Mouse (Mus musculus) limb, embryonic 11.5 days (tissue): ENCODE data around the gene Slc35d2. TPM values are rescaled to one million over a fixed set of nuclear protein-coding genes. Genes with fewer than 3 reads are reported as not detected.

ENCODE experiments used
- ATAC-seq: fragments of 200-750 bp; cut with Nextera tagmentation; 2 replicates; pipeline ENCODE4 v1.8.0; 2017; ENCODE audit warnings: low read depth; ENCODE audit not compliant: insufficient number of reproducible peaks, low FRiP score, low TSS enrichment
- DNase-seq: peaks from one replicate; pipeline ENCODE4 v3.0.0-alpha.2; 2015; ENCODE audit warnings: low spot score
- H3K27ac ChIP-seq: fragments of 300-500 bp; sonication (generic); replicated peaks from 2 replicates; pipeline ENCODE4 v1.5.1; 2014; ENCODE audit warnings: low read depth, mild to moderate bottlenecking, low read length
- H3K27me3 ChIP-seq: fragments of 300-500 bp; sonication (generic); 2 replicates; pipeline ENCODE4 v1.6.1; 2014; ENCODE audit warnings: mild to moderate bottlenecking, low read length, mixed read lengths; ENCODE audit not compliant: control insufficient read depth, insufficient read depth
- H3K36me3 ChIP-seq: fragments of 300-500 bp; sonication (generic); 2 replicates; pipeline ENCODE4 v1.6.1; 2014; ENCODE audit warnings: mild to moderate bottlenecking, low read length, moderate library complexity, mixed read lengths; ENCODE audit not compliant: control insufficient read depth, insufficient read depth
- H3K4me1 ChIP-seq: fragments of 300-500 bp; sonication (generic); 2 replicates; pipeline ENCODE4 v1.6.1; 2014; ENCODE audit warnings: low read length, mixed read lengths; ENCODE audit not compliant: control insufficient read depth, insufficient read depth
- H3K4me2 ChIP-seq: fragments of 300-500 bp; sonication (generic); 2 replicates; pipeline ENCODE4 v1.6.1; 2014; ENCODE audit warnings: low read depth, mild to moderate bottlenecking, moderate library complexity; ENCODE audit not compliant: severe bottlenecking
- H3K4me3 ChIP-seq: fragments of 300-500 bp; sonication (generic); 2 replicates; pipeline ENCODE4 v1.5.1; 2014; ENCODE audit warnings: low read depth, low read length
- H3K9ac ChIP-seq: fragments of 300-500 bp; sonication (generic); 2 replicates; pipeline ENCODE4 v1.6.1; 2014; ENCODE audit warnings: mild to moderate bottlenecking, low read length
- H3K9me3 ChIP-seq: fragments of 300-500 bp; sonication (generic); 2 replicates; pipeline ENCODE4 v1.6.1; 2016; ENCODE audit warnings: low read length; ENCODE audit not compliant: control insufficient read depth
- WGBS: fragments of 180-500 bp; shearing (Covaris S2); extraction: QIAGEN DNeasy Blood & Tissue Kit; methylation state at CpG from one replicate; pipeline ENCODE4 v1.1.7; 2014; 5-methylcytosine and 5-hydroxymethylcytosine counted together
- polyA plus RNA-seq: library from polyadenylated mRNA; unstranded; fragments of >200 nt; fragmentation: Nextera tagmentation; extraction: Ambion mirVana; gene quantifications from 2 replicates; pipeline ENCODE4 v1.2.1, GENCODE M21; 2014

Slc35d2 gene
- polyA plus RNA-seq, 1 experiment from 2014 or later: 4.5 TPM

GRCm38 (mm10) chr13:64126316-64126715 lies 2.9 kb downstream of the Slc35d2 start:
- Histone ChIP-seq H3K4me1 (no peaks in the 10 kb centered on the region), H3K4me2 (no peak overlapping the region), H3K9ac (no peak overlapping the region), H3K9me3 (no peaks in the 10 kb centered on the region), H3K27me3 (no peaks in the 10 kb centered on the region), H3K4me3 (no peak overlapping the region), H3K36me3 (no peaks in the 10 kb centered on the region), H3K27ac (no peak overlapping the region)
- ATAC-seq (no peak), DNase-seq (no peak)
- WGBS: 73% methylated on average over 4 of the region's 4 CpGs

- DNase-seq: no peak
- no peaks in the 10 kb centered on the region for H3K4me1 ChIP-seq
- no peaks in the 10 kb centered on the region for H3K9me3 ChIP-seq
- H3K27me3 ChIP-seq: no peaks in the 10 kb centered on the region
- H3K9ac ChIP-seq: no peak overlapping the region
- ATAC-seq: no peak
- no peak overlapping the region for H3K4me2 ChIP-seq
- WGBS: 96% methylated on average over 6 of the region's 6 CpGs
- H3K4me3 ChIP-seq: no peak overlapping the region
- no peaks in the 10 kb centered on the region for H3K36me3 ChIP-seq
- no peak overlapping the region for H3K27ac ChIP-seq
These were observed 4.3 kb downstream of the Slc35d2 start for GRCm38 (mm10) chr13:64124886-64125285.

DNA sequence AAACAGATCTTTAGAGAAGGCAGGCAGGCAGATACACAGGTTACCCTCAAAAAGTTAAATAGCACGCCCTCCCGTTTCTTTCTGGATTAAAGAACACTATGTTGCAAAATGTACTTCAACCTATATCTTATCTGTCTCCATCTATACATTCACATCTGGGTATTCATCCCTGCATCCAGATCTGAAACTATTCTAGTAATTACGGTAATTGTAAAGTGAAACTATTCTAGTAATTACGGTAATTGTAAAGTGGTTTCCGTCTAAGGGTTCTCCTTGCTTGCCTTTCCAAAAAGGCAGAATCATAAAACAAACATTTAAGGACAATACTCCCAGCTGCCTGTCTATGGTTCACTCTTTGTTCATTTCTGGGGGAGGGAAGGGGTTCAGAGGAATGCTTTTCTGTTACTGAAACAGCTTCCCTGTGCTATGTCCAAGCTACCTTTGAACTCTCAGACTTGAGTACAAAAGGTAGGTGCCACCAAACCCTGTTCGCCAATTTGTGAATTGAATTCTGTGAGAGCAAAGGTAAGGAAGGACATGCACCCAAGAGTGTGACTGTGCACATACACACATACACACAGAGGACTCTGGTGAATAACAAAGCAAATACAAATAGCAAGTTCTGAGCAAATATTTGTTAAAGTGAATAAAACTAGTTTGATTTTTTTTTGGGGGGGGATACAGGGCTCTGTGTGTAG lies 5.5 kb downstream of the Slc35d2 start:
- Histone ChIP-seq H3K4me3 (no peak overlapping the region), H3K9ac (no peak overlapping the region), H3K4me1 (no peaks in the 10 kb centered on the region), H3K9me3 (no peaks in the 10 kb centered on the region), H3K4me2 (no peak overlapping the region), H3K27me3 (no peaks in the 10 kb centered on the region), H3K27ac (no peak overlapping the region), H3K36me3 (no peaks in the 10 kb centered on the region)
- WGBS: 32% methylated on average over 6 of the region's 6 CpGs
- ATAC-seq: no peak
- DNase-seq: no peak

- Histone ChIP-seq H3K9me3 (no peaks in the 10 kb centered on the region), H3K27ac (no peak overlapping the region), H3K27me3 (no peaks in the 10 kb centered on the region), H3K4me3 (no peak overlapping the region), H3K4me2 (no peak overlapping the region), H3K9ac (no peak overlapping the region), H3K4me1 (no peaks in the 10 kb centered on the region), H3K36me3 (no peaks in the 10 kb centered on the region)
- ATAC-seq (no peak), DNase-seq (no peak)
- WGBS: 74% methylated on average over 4 of the region's 4 CpGs
These were observed 8.4 kb downstream of the Slc35d2 start for GRCm38 (mm10) chr13:64120760-64121159.

- no peak overlapping the region for H3K4me3 ChIP-seq
- no peaks in the 10 kb centered on the region for H3K4me1 ChIP-seq
- H3K4me2 ChIP-seq: no peak overlapping the region
- DNase-seq: no peak
- H3K27me3 ChIP-seq: no peaks in the 10 kb centered on the region
- no peaks in the 10 kb centered on the region for H3K9me3 ChIP-seq
- 60% methylated on average over 2 of the region's 2 CpGs for WGBS
- H3K9ac ChIP-seq: no peak overlapping the region
- no peak for ATAC-seq
- H3K27ac ChIP-seq: no peak overlapping the region
- no peaks in the 10 kb centered on the region for H3K36me3 ChIP-seq
These were observed 11.7 kb downstream of the Slc35d2 start for GRCm38 (mm10) chr13:64117442-64117841.

DNA sequence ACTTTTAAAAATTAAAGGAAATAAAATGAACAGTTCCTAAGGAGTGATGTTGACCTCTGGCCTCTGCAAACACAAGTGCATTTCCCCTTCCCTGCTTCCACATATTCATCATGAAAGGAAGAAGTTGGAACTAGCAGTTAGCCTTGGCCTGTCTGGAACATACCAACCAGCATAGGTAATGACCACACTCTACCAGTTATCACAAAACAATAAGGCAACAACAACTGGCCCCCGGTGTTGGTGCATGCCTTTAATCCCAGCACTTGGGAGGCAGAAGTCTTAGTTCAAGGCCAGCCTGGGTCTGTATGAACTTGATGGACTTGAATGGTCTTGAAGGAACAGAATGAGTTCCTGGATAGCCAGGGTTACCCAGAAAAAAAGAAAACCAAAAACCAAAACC lies 18.7 kb downstream of the Slc35d2 start:
- Histone ChIP-seq H3K4me3 (no peak overlapping the region), H3K4me2 (no peak overlapping the region), H3K27ac (no peak overlapping the region), H3K36me3 (no peaks in the 10 kb centered on the region), H3K9me3 (no peaks in the 10 kb centered on the region), H3K4me1 (0 out of 2 replicates have a peak, but pooled peaks cover 3% of the 10 kb centered on the region), H3K9ac (no peak overlapping the region), H3K27me3 (no peaks in the 10 kb centered on the region)
- ATAC-seq (no peak), DNase-seq (no peak)
- WGBS: 97% methylated on average over 1 of the region's 1 CpGs

- Histone ChIP-seq H3K9ac (no peak overlapping the region), H3K27me3 (no peaks in the 10 kb centered on the region), H3K4me2 (no peak overlapping the region), H3K36me3 (no peaks in the 10 kb centered on the region), H3K4me3 (no peak overlapping the region), H3K4me1 (0 out of 2 replicates have a peak, but pooled peaks cover 3% of the 10 kb centered on the region), H3K27ac (no peak overlapping the region), H3K9me3 (no peaks in the 10 kb centered on the region)
- DNase-seq (no peak), ATAC-seq (0 out of 2 replicates have a peak, but pooled peaks have one; percentile 31)
- 21% methylated on average over 5 of the region's 5 CpGs for WGBS
These were observed 20.8 kb downstream of the Slc35d2 start for GRCm38 (mm10) chr13:64108381-64108850.

DNA sequence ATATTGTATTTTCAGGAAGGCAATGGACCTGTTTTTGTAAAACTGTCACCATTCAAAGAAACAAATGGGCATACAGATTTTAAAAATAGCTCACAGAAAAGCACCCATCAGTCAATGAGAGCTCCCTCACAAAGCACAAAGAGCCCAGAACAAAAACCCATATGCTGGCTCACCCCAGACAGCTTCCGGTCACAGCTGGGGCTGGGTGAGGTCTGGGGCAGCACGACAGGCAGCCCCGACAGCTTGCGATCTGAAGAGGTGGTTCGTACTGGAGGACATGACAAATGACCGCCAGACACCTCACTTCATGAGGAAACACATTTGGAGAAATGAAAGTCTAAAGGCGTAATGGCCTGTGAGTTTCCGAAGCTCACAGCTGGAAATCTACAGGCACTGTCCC lies 21.6 kb downstream of the Slc35d2 start:
- Histone ChIP-seq H3K4me1 (0 out of 2 replicates have a peak, but pooled peaks cover 3% of the 10 kb centered on the region), H3K4me3 (no peak overlapping the region), H3K9ac (no peak overlapping the region), H3K9me3 (no peaks in the 10 kb centered on the region), H3K27me3 (no peaks in the 10 kb centered on the region), H3K27ac (no peak overlapping the region), H3K36me3 (no peaks in the 10 kb centered on the region), H3K4me2 (no peak overlapping the region)
- no peak for DNase-seq
- WGBS: 26% methylated on average over 8 of the region's 8 CpGs
- no peak for ATAC-seq

DNA sequence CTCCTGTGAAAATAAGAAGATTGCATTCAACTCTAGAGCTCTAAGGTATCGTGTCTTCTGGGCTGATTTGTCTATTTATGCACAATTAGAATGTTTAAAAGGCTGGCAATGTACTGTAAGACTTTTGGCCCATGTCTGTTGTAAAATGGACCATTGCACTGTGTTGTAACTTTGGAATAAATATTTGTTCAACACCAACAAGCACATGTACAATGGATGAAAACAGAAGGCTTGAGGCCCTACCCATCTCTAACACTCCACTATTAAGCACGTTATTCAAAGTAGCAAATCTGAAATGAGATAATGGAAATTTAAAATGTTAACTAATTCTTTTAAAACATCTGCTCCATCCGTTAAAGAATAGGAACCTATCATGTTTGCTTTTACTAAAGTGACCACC lies 22.1 kb downstream of the Slc35d2 start:
- Histone ChIP-seq H3K4me1 (0 out of 2 replicates have a peak, but pooled peaks cover 3% of the 10 kb centered on the region), H3K4me2 (no peak overlapping the region), H3K27me3 (no peaks in the 10 kb centered on the region), H3K4me3 (no peak overlapping the region), H3K27ac (no peak overlapping the region), H3K9ac (no peak overlapping the region), H3K36me3 (no peaks in the 10 kb centered on the region), H3K9me3 (no peaks in the 10 kb centered on the region)
- WGBS: 82% methylated on average over 3 of the region's 3 CpGs
- ATAC-seq: no peak
- no peak for DNase-seq
